Mouse (Mus musculus): Measurements from ENCODE around the gene Tubb5. TPM values are rescaled to one million over a fixed set of nuclear protein-coding genes. Genes with fewer than 3 reads are reported as not detected.
A peak's percentile ranks its signal among the peaks of the same experiment; 100 is the strongest.

Gene Tubb5
- polyA plus RNA-seq, 1 experiment from 2014 or later, result 1,924 TPM

DNA sequence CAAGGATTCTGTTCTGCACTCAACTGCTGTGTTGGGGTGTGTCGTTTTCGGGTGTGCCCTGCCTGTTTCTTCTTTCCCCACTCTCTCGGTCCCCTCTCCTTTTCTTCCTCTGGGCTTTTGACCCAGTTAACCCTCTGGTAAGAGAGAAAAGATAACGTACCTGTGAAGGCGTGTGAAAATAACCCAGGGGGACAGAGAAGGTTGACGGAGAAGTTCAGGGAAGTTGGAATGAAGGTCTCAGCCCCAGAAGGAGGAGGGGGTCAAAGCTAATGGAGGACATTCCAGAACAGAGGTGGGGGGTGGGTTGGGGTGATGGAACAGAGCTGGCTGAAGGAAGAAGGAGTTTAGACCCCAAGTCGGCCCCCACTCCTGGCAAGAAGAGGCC lies 30.8 kb upstream of the Tubb5 start:
- Histone ChIP-seq H3K4me2 (replicated peaks) (peak overlapping the region; percentile 76), H3K27ac (replicated peaks) (peak overlapping the region; percentile 97), H3K4me1 (peaks cover 79% of the 10 kb centered on the region), H3K9me3 (no peaks in the 10 kb centered on the region), H3K9ac (replicated peaks) (peak overlapping the region; percentile 89), H3K4me3 (peak overlapping the region; percentile 64), H3K36me3 (peaks cover 5% of the 10 kb centered on the region), H3K27me3 (no peaks in the 10 kb centered on the region)
- no peak for ATAC-seq (replicated peaks)
- WGBS, result 3% methylated on average over 7 of the region's 7 CpGs

DNA sequence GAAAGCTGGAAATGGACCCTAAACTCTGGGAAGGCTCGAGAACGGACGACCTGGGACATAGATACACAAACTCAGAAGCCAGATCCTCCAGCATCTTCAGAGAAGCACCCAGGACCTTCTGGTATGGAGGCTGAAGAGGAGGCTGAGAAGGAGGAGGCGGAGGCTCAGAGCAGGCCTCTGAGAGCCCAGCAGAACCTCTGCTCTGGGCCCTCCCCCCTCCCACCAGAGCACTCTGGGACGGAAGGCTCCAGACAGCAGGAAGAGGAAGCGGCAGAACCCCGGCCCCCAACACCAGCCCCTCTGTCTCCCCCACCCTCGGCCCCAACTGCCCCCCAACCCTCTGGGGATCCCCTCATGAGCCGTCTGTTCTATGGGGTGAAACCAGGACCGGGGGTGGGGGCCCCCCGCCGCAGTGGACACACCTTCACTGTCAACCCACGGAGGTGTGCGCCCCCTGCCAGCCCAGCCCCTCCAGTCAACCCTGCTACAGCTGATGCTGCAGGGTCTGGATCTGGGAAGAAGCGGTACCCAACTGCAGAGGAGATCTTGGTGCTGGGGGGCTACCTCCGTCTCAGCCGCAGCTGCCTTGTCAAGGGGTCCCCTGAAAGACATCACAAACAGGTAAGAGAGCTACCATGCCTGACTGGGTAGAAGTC lies 30.2 kb upstream of the Tubb5 start:
- no peak for ATAC-seq (replicated peaks)
- Histone ChIP-seq H3K9me3 (no peaks in the 10 kb centered on the region), H3K4me1 (peaks cover 75% of the 10 kb centered on the region), H3K27me3 (no peaks in the 10 kb centered on the region), H3K9ac (replicated peaks) (peak overlapping the region; percentile 89), H3K4me2 (replicated peaks) (peak overlapping the region; percentile 76), H3K27ac (replicated peaks) (peak overlapping the region; percentile 97), H3K36me3 (peaks cover 5% of the 10 kb centered on the region), H3K4me3 (peak overlapping the region; percentile 64)
- 33% methylated on average over 17 of the region's 17 CpGs for WGBS

DNA sequence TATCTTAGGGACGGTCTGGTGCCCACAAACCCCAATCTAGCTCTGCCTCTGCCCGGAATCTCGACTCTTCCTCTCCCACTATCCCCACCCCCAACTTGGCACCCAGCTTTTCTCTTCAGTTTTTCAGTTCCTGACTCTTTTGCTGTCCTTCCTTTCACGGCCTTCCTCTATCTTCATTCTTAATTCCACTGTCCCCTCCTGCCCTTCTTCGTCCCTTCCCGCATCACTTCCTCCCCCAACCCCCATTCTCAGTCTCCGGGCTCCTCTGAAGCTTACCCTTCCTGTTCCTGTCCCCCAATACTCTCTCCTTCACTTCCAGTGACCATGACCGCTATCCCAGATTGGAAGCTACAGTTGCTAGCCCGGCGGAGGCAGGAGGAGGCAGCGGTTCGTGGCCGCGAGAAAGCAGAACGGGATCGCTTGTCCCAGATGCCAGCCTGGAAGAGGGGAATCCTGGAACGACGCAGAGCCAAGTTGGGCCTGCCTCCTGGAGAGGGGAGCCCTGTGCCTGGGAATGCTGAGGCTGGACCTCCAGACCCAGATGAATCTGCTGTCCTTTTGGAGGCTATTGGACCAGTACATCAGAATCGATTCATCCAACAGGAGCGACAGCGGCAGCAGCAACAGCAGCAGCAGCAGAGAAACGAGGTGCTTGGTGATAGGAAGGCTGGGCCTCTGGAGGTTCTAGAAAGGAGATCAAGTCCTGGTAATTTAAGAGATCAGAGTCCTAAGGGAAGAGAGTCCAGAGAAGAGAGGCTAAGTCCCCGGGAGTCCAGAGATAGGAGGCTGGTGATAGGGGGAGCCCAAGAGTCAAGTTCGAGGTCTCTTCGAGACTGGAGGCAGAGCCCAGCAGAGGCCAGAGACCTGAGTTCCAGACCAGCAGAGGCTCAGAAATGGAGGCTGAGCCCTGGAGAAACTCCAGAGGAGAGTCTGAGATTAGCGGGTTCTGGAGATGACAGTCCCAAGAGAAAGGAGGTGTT lies 29.1 kb upstream of the Tubb5 start:
- ATAC-seq (replicated peaks), result no peak
- WGBS, result 8% methylated on average over 26 of the region's 26 CpGs
- peaks cover 65% of the 10 kb centered on the region for H3K4me1 ChIP-seq

DNA sequence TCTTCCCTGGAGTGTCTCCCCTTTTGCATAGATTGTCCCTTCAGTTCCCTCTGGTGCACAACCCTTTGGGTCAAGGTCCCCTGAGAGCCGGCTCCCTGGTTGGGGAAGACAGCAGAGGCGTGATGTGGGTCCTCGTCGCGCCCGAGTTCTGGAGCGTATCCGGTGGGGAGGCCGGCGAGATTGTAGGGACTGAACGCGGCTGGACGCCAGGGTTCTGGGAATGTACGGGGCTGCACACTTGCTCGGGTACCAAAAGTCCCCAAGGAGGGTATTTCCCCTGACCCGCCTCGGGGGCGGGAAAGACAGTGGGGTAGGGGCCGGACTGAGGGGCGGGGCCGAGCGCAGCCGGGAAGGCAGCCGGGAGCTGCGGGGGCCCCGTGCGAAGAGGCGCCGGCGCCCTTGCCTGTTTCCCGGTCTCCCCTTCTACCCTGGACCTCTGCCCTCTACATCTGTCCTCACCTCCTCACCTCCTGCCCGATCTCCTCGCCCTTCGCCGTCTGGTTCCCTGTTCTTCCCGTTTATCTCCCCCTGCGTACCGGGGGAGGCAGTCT lies 28.2 kb upstream of the Tubb5 start:
- Histone ChIP-seq H3K9ac (replicated peaks) (peak overlapping the region; percentile 89), H3K4me3 (peak overlapping the region; percentile 64), H3K27me3 (no peaks in the 10 kb centered on the region), H3K36me3 (peaks cover 3% of the 10 kb centered on the region), H3K4me1 (peaks cover 65% of the 10 kb centered on the region), H3K9me3 (no peaks in the 10 kb centered on the region), H3K4me2 (replicated peaks) (peak overlapping the region; percentile 76), H3K27ac (replicated peaks) (peak overlapping the region; percentile 97)
- peak; percentile 39 for ATAC-seq (replicated peaks)
- WGBS, result 0% methylated on average over 33 of the region's 38 CpGs

More for the DNA sequence above, 29.1 kb upstream of the Tubb5 start:
- Histone ChIP-seq H3K36me3 (peaks cover 5% of the 10 kb centered on the region), H3K9ac (replicated peaks) (peak overlapping the region; percentile 89), H3K4me3 (peak overlapping the region; percentile 64), H3K27ac (replicated peaks) (peak overlapping the region; percentile 97), H3K9me3 (no peaks in the 10 kb centered on the region), H3K27me3 (no peaks in the 10 kb centered on the region), H3K4me2 (replicated peaks) (peak overlapping the region; percentile 76)

DNA sequence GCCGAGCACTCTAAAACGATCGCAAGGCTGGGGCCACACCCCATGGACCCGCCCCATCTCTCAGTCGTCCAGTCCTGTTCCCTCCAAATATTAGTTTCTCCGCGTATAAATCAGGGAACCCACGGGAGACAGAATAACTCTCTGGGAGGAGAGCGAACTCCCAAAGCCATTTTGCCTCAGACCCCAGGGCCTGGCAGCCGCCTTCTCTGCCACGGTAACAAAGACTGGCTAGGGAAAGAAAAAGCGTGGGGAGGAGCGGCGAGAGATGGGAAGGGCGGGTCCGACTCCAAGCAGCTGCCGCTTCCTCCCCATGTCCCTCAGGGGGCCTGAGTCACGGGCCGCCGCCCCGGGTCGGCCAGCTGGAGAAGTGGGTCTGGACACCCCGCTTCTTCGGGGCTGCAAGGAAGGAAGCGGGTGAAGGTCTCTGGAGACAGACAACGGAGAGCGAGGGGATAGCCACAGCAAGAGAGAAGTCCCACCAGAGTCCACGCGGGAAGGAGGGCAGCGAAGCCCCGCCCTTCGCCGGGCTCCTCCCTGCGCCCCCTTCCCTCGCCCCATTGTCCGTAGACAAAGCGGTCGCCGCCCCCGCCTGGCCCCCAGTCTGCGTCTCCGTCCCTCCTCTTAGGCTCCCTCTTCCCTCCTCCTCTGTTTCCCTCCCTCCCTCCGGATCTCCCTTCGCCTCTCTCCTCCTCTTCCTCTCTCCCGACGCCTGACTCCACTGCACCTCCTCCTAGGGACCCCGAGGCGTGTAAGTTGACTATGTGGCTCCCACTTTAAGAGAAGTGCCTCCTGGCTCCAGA lies 27.6 kb upstream of the Tubb5 start, which contains the start of gene Ppp1r18:
Ppp1r18 (plus strand) TSS at position 113 of the 800 bp plus-strand sequence.
- Histone ChIP-seq H3K27ac (replicated peaks) (peak within 1 kb of the TSS; percentile 97), H3K4me1 (peaks cover 64% of the 10 kb centered on the region), H3K4me3 (peak within 1 kb of the TSS; percentile 64), H3K27me3 (no peaks in the 10 kb centered on the region), H3K9ac (replicated peaks) (peak within 1 kb of the TSS; percentile 89), H3K4me2 (replicated peaks) (peak within 1 kb of the TSS; percentile 76), H3K9me3 (no peaks in the 10 kb centered on the region), H3K36me3 (no peaks in the 10 kb centered on the region)
- WGBS, result under 1% methylated on average over 45 of the region's 48 CpGs
- ATAC-seq (replicated peaks), result peak; percentile 47

DNA sequence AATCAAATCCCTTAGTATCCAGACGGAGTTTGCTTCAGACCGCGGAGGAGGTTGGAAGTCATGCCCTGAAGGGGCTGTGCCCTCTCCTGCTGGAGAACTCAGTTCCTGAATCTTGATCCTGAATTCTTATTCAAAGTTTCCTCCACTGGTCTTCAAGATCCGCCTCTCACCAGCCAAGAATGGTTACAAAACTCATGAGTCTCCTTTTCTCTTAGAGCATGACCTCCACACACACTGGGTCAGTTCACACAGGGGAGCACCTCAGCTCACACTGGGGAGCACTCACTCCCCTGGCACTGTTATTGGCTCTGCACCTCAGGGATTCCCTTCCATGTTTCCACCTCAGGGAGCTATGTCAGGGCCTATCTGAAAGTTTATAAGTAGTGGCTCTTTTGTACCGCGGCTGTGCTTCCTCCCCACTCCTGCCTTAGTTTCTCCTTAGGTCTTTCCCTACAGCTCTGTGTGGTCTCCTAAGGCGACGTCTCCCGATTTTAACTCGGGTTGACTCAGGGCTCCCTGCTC lies 26.8 kb upstream of the Tubb5 start:
- Histone ChIP-seq H3K27ac (replicated peaks) (peak overlapping the region; percentile 97), H3K4me2 (replicated peaks) (peak overlapping the region; percentile 76), H3K9me3 (no peaks in the 10 kb centered on the region), H3K27me3 (no peaks in the 10 kb centered on the region), H3K9ac (replicated peaks) (peak overlapping the region; percentile 89), H3K4me1 (peaks cover 59% of the 10 kb centered on the region), H3K4me3 (peak overlapping the region; percentile 64), H3K36me3 (no peaks in the 10 kb centered on the region)
- 29% methylated on average over 10 of the region's 10 CpGs for WGBS
- ATAC-seq (replicated peaks), result no peak

DNA sequence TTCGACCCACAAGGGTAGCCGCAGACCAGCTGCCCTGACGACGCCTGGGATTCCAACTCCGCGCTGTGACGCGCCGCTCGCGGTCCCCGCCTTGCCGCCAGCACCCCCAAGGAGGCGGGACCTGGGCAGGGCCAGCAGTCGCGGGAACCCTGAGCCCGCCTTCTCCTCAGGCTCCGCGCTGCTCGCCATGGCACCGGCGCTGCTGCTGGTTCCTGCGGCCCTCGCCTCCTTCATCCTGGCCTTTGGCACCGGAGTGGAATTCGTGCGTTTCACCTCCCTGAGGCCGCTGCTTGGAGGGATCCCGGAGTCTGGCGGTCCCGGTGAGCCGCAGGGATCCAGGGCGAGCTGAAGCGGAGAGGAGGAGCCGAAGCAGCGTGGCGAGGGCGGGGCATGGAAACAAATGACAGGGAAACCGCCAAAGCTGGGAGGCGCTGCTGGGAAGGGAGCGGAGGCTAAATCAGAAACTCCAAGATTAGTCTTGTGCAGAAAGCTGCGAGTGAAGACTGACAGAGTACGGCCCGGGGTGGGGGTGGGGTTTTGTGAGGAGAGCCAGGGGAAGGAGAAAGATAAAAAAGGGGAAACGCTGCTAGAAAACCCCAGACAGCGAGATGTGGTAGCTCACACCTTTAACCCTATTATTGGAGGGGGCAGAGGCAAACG lies 23.2 kb upstream of the Tubb5 start, which contains the start of gene Nrm:
Nrm (plus strand) TSS at position 121 of the 660 bp plus-strand sequence.
- Histone ChIP-seq H3K4me2 (replicated peaks) (peak within 1 kb of the TSS; percentile 64), H3K36me3 (peaks cover 15% of the 10 kb centered on the region), H3K4me1 (peaks cover 27% of the 10 kb centered on the region), H3K27ac (replicated peaks) (peak within 1 kb of the TSS; percentile 94), H3K27me3 (no peaks in the 10 kb centered on the region), H3K4me3 (peak within 1 kb of the TSS; percentile 66), H3K9ac (replicated peaks) (peak within 1 kb of the TSS; percentile 64), H3K9me3 (no peaks in the 10 kb centered on the region)
- ATAC-seq (replicated peaks), result peak; percentile 95
- under 1% methylated on average over 47 of the region's 47 CpGs for WGBS

DNA sequence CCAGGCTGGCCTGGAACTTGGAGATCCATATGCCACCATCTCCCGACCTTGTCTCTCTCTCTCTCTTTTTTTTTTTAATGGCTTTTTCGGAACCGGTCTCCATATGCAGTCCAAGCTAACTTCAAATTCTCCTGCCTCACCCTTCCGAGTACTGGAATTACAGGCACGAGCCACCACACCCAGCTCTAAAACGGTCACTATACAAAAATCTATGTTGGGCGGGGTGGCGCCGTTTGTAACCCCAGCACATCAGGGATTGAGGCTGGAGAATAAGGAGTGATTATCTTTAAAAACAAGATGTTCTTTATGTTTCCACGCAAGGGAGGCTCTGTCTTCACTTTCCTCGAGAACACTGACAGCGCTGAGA lies 22.7 kb upstream of the Tubb5 start:
- peaks cover 15% of the 10 kb centered on the region for H3K36me3 ChIP-seq
- peaks cover 27% of the 10 kb centered on the region for H3K4me1 ChIP-seq
- H3K4me3 ChIP-seq, result peak overlapping the region; percentile 66
- H3K27ac ChIP-seq (replicated peaks), result peak overlapping the region; percentile 94
- 3% methylated on average over 12 of the region's 12 CpGs for WGBS
- H3K9me3 ChIP-seq, result no peaks in the 10 kb centered on the region
- no peaks in the 10 kb centered on the region for H3K27me3 ChIP-seq
- ATAC-seq (replicated peaks), result peak; percentile 11; the same call in 1 of the 2 replicates
- peak overlapping the region; percentile 64 for H3K9ac ChIP-seq (replicated peaks)
- H3K4me2 ChIP-seq (replicated peaks), result peak overlapping the region; percentile 64

DNA sequence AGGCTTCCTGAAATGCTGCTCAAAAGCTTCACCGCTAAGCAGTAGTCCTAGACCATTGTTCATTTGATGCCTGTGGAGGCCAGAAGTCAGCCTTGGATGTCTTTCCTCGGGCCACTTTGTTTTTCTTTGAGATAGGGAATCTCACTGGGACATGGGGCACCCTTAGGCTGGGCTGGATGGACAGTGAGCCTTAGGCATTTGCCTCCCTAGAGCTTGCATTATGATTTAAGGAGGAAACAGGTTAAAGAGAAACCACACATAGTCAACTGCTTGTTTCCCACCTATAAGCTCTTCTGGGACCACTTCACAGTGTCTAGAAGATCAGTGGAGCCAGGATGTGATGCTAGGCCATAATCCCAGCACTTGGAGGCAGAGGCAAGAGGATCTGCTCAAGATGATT lies 21.7 kb upstream of the Tubb5 start:
- no peak for ATAC-seq (replicated peaks)
- Histone ChIP-seq H3K36me3 (peaks cover 15% of the 10 kb centered on the region), H3K27ac (replicated peaks) (no peak overlapping the region), H3K4me3 (no peak overlapping the region), H3K27me3 (no peaks in the 10 kb centered on the region), H3K4me2 (replicated peaks) (no peak overlapping the region), H3K4me1 (peaks cover 23% of the 10 kb centered on the region), H3K9me3 (no peaks in the 10 kb centered on the region), H3K9ac (replicated peaks) (no peak overlapping the region)
- 74% methylated on average over 2 of the region's 2 CpGs for WGBS

DNA sequence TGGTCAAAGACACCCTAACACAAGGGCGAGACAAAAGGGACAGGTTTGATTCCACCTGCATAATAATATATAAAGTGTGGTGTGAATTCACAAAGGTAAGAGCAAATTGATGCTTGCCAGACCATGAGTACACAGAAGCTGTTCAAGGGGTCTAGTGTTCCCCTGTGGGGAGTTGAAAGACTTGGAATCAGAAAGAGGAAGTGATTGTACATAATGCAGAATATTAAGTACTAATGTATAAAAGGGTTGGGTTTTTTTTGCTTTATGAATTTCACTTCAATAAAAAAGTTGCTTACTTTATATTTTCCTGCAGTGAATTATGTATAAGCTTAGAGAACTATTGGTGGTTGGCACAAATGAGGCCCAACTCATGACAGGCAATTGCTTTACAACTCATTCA lies 21.3 kb upstream of the Tubb5 start:
- no peak for ATAC-seq (replicated peaks)
- H3K9ac ChIP-seq (replicated peaks), result no peak overlapping the region
- peaks cover 19% of the 10 kb centered on the region for H3K4me1 ChIP-seq
- H3K9me3 ChIP-seq, result no peaks in the 10 kb centered on the region
- no peak overlapping the region for H3K4me3 ChIP-seq
- H3K4me2 ChIP-seq (replicated peaks), result no peak overlapping the region
- no peak overlapping the region for H3K27ac ChIP-seq (replicated peaks)
- WGBS, result 94% methylated on average over 1 of the region's 1 CpGs
- peaks cover 18% of the 10 kb centered on the region for H3K36me3 ChIP-seq
- no peaks in the 10 kb centered on the region for H3K27me3 ChIP-seq

DNA sequence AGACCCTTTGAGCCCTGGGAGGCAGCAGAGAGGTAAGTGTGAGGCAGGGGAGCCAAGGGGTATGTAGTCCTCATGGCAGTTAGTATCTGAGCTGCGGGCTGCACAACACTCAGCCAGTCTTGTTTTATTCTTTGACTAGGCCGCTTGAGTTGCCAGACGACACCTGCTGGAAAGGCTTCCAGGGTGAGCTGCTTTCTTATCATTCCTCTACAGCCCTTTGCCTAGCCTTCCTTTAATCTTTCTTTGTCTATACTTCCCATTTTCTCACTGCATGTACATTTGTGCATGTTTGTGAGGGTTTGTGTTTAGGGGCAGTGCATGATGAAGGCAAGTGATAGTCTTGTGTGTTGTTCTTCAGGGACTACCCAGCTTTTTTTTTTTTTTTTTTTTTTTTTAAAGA lies 12.9 kb upstream of the Tubb5 start:
- Histone ChIP-seq H3K9ac (replicated peaks) (no peak overlapping the region), H3K27ac (replicated peaks) (no peak overlapping the region), H3K4me2 (replicated peaks) (no peak overlapping the region), H3K4me3 (no peak overlapping the region), H3K9me3 (no peaks in the 10 kb centered on the region), H3K4me1 (no peaks in the 10 kb centered on the region), H3K36me3 (peaks cover 79% of the 10 kb centered on the region), H3K27me3 (no peaks in the 10 kb centered on the region)
- ATAC-seq (replicated peaks), result no peak
- WGBS, result 97% methylated on average over 3 of the region's 3 CpGs

Measured in forebrain, embryonic 15.5 days (tissue).